Mouse (Mus musculus) CH12.LX (cell line): ENCODE measurements at regions not wholly inside any gene's neighbourhood (a gene's known extent, or its start where the extent isn't known, plus 50 kb on each side); places are given as distances from the start of the nearest gene placed in this dataset.

Experiments
- BHLHE40 ChIP-seq: IDR thresholded peaks from 2 replicates; pipeline ENCODE4 v1.6.1; 2011; ENCODE audit warnings: mild to moderate bottlenecking, low read depth, low read length, improper control_type of control experiment
- CHD2 ChIP-seq: IDR thresholded peaks from 2 replicates; pipeline ENCODE4 v1.6.1; 2011; ENCODE audit warnings: low read length, improper control_type of control experiment
- CTCF ChIP-seq, 2 experiments: IDR thresholded peaks in 1 of 2; conservative IDR thresholded peaks in 1 of 2; 2 replicates each; pipeline ENCODE4 v1.5.1; 2011 to 2012; ENCODE audit warnings: low read depth in 2 of 2, low read length in 2 of 2, improper control_type of control experiment in 1 of 2, inconsistent platforms in 1 of 2, mild to moderate bottlenecking in 1 of 2, moderate library complexity in 1 of 2
- E2F4 ChIP-seq: IDR thresholded peaks from 2 replicates; pipeline ENCODE4 v1.6.1; 2011; ENCODE audit warnings: low read depth, low read length, improper control_type of control experiment; ENCODE audit not compliant: insufficient replicate concordance
- EP300 ChIP-seq: IDR thresholded peaks from 2 replicates; pipeline ENCODE4 v1.6.1; 2011; ENCODE audit warnings: low read length, improper control_type of control experiment
- KAT2A ChIP-seq: IDR thresholded peaks from 2 replicates; pipeline ENCODE4 v1.6.1; 2012; ENCODE audit warnings: low read length, improper control_type of control experiment, inconsistent platforms; ENCODE audit not compliant: insufficient replicate concordance
- MAFK ChIP-seq: IDR thresholded peaks from 2 replicates; pipeline ENCODE4 v1.6.1; 2011; ENCODE audit warnings: low read length, improper control_type of control experiment; ENCODE audit not compliant: insufficient replicate concordance
- MAX ChIP-seq: IDR thresholded peaks from 2 replicates; pipeline ENCODE4 v1.6.1; 2011; ENCODE audit warnings: low read length, improper control_type of control experiment
- MAZ ChIP-seq: IDR thresholded peaks from 2 replicates; pipeline ENCODE4 v1.6.1; 2012; ENCODE audit warnings: low read depth, mild to moderate bottlenecking, inconsistent platforms, low read length, improper control_type of control experiment, moderate library complexity
- POLR2A ChIP-seq: IDR thresholded peaks from 2 replicates; pipeline ENCODE4 v1.6.1; 2011; ENCODE audit warnings: low read depth, mild to moderate bottlenecking, improper control_type of control experiment, low read length
- SMC3 ChIP-seq: IDR thresholded peaks from 2 replicates; pipeline ENCODE4 v1.6.1; 2011; ENCODE audit warnings: low read depth, low read length, improper control_type of control experiment
- USF1 ChIP-seq: IDR thresholded peaks from 2 replicates; pipeline ENCODE4 v1.6.1; 2014; ENCODE audit warnings: low read depth, mild to moderate bottlenecking, inconsistent platforms, low read length, improper control_type of control experiment
- ZNF384 ChIP-seq: IDR thresholded peaks from 2 replicates; pipeline ENCODE4 v1.6.1; 2012; ENCODE audit warnings: low read depth, low read length, improper control_type of control experiment, inconsistent platforms

DNA sequence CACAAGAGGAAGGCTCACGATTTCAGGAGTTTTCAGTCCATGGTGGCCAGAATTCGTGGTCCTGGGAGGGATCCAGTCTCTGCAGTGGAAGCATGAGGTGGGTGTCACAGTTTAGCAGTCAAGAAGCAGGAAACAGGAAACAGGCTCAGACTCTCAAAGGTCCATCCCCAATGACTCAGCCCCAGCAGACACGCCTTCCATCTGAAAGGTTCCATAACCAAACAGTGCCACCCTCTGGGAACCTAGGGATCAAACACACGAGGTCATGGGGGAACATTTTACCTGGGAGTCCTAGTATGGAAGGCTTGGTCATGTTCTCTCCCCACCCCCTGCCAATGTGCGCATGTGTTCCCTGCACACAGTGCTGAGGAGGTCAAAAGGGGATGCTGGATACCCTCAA lies 279.4 kb downstream of the Med13l start:
- TF ChIP-seq POLR2A, result no peak
- no peak for TF ChIP-seq SMC3
- no peak for TF ChIP-seq MAZ
- TF ChIP-seq EP300, result no peak
- no peak for TF ChIP-seq CTCF (conservative IDR thresholded peaks at IDR 0.05 in 1 of 2, IDR thresholded peaks at IDR 0.05 in 1 of 2; ENCODE audit: low read depth in 2 of 2, low read length in 2 of 2)
- no peak for TF ChIP-seq BHLHE40
- TF ChIP-seq CHD2, result no peak
- no peak for TF ChIP-seq ZNF384
- no peak for TF ChIP-seq MAX
- no peak for TF ChIP-seq USF1
- TF ChIP-seq MAFK, result no peak
- TF ChIP-seq E2F4, result no peak
- no peak for TF ChIP-seq KAT2A
